Mouse (Mus musculus): ENCODE results near the gene Chd6. TPM values are rescaled to one million over a fixed set of nuclear protein-coding genes. Genes with fewer than 3 reads are reported as not detected.

The Chd6 gene
- polyA plus RNA-seq, 1 experiment from 2014 or later: 8.3 TPM

- Histone ChIP-seq H3K9ac (no peak overlapping the region), H3K4me2 (no peak overlapping the region; the same call in 1 of the 2 replicates), H3K27ac (no peak overlapping the region; the same call in 1 of the 2 replicates), H3K4me3 (no peak overlapping the region), H3K9me3 (replicated peaks) (no peaks in the 10 kb centered on the region), H3K4me1 (peaks cover 30% of the 10 kb centered on the region), H3K27me3 (replicated peaks) (no peaks in the 10 kb centered on the region), H3K36me3 (peaks cover 6% of the 10 kb centered on the region)
- ATAC-seq: peak; percentile 70
- WGBS (ENCODE audit: insufficient replicate concordance): 11% methylated on average over 1 of the region's 1 CpGs
These were observed 44.0 kb downstream of the Chd6 start for GRCm38 (mm10) chr2:161064836-161065235.

- H3K4me1 ChIP-seq: 0 out of 2 replicates have a peak, but pooled peaks cover 3% of the 10 kb centered on the region
- no peaks in the 10 kb centered on the region for H3K9me3 ChIP-seq (replicated peaks)
- no peaks in the 10 kb centered on the region for H3K27me3 ChIP-seq (replicated peaks)
- H3K36me3 ChIP-seq: no peaks in the 10 kb centered on the region
- no peak overlapping the region for H3K4me3 ChIP-seq
- H3K27ac ChIP-seq: no peak overlapping the region
- no peak overlapping the region for H3K4me2 ChIP-seq
- WGBS (ENCODE audit: insufficient replicate concordance): 85% methylated on average over 4 of the region's 4 CpGs
- ATAC-seq: no peak
- H3K9ac ChIP-seq: no peak overlapping the region
These were observed 50.0 kb downstream of the Chd6 start for GRCm38 (mm10) chr2:161058841-161059240.

GRCm38 (mm10) chr2:161053765-161054164, 55.1 kb downstream of the Chd6 start:
- H3K4me3 ChIP-seq: no peak overlapping the region
- peaks cover 20% of the 10 kb centered on the region for H3K36me3 ChIP-seq
- H3K4me2 ChIP-seq: no peak overlapping the region
- H3K4me1 ChIP-seq: no peaks in the 10 kb centered on the region
- H3K27ac ChIP-seq: no peak overlapping the region
- ATAC-seq: no peak
- WGBS (ENCODE audit: insufficient replicate concordance): 57% methylated on average over 2 of the region's 2 CpGs
- no peaks in the 10 kb centered on the region for H3K9me3 ChIP-seq (replicated peaks)
- H3K9ac ChIP-seq: no peak overlapping the region
- H3K27me3 ChIP-seq (replicated peaks): no peaks in the 10 kb centered on the region

DNA sequence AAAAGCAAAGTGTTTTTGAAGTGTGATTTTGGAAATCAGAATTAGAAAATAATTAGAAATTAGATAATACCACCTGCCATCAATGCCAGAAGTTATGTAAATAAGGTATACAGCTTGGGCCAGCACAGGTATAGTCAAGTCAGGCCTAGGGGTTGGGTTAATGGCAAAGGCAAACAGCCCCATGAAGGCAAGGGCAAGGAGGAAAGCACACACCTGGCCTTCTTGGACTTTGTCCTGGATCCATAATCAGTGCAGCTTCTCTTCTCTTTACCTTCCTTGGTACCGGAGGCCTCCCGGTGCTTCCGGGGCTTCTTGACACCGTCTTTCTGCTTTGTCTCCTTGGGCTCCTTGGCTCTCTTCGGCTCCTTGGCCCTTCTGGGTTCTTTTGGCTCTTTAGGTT, 56.7 kb downstream of the Chd6 start:
- no peak for ATAC-seq
- 78% methylated on average over 5 of the region's 5 CpGs for WGBS (ENCODE audit: insufficient replicate concordance)

DNA sequence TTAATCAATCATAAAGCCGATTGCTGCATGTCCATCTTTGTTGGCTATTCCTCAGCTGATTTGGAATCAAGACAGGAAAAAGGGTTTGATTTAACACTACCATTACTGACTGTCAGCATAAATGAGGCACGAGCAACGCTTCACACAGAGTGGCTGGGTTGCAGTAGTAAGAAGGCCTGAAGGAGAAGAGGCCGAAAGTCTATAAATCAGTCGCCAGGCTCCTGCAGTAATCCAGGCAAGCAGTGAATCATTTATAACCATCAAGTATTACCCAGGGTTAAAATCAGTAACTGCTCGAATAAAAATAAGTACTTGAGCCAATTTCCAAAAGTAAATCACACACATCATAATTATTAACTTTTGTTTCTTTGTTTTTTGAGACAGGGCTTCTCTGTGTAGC, 59.4 kb downstream of the Chd6 start:
- Histone ChIP-seq H3K4me2 (no peak overlapping the region), H3K4me3 (no peak overlapping the region), H3K27ac (no peak overlapping the region), H3K9ac (no peak overlapping the region), H3K9me3 (replicated peaks) (no peaks in the 10 kb centered on the region), H3K4me1 (no peaks in the 10 kb centered on the region), H3K27me3 (replicated peaks) (no peaks in the 10 kb centered on the region), H3K36me3 (peaks cover 36% of the 10 kb centered on the region)
- ATAC-seq: no peak
- WGBS (ENCODE audit: insufficient replicate concordance): 77% methylated on average over 6 of the region's 6 CpGs

More for the DNA sequence above, 56.7 kb downstream of the Chd6 start:
- Histone ChIP-seq H3K27ac (no peak overlapping the region), H3K4me2 (no peak overlapping the region), H3K36me3 (peaks cover 25% of the 10 kb centered on the region), H3K27me3 (replicated peaks) (no peaks in the 10 kb centered on the region), H3K9ac (no peak overlapping the region), H3K9me3 (replicated peaks) (no peaks in the 10 kb centered on the region), H3K4me1 (no peaks in the 10 kb centered on the region), H3K4me3 (no peak overlapping the region)

- 84% methylated on average over 8 of the region's 8 CpGs for WGBS (ENCODE audit: insufficient replicate concordance)
- Histone ChIP-seq H3K36me3 (peaks cover 41% of the 10 kb centered on the region), H3K9me3 (replicated peaks) (no peaks in the 10 kb centered on the region), H3K4me3 (no peak overlapping the region), H3K27me3 (replicated peaks) (no peaks in the 10 kb centered on the region), H3K9ac (no peak overlapping the region), H3K4me2 (no peak overlapping the region), H3K27ac (no peak overlapping the region), H3K4me1 (no peaks in the 10 kb centered on the region)
- ATAC-seq: no peak
These were observed 64.2 kb downstream of the Chd6 start for GRCm38 (mm10) chr2:161044492-161045201.

GRCm38 (mm10) chr2:161042874-161043273, 66.0 kb downstream of the Chd6 start:
- Histone ChIP-seq H3K27me3 (replicated peaks) (no peaks in the 10 kb centered on the region), H3K9me3 (replicated peaks) (no peaks in the 10 kb centered on the region), H3K36me3 (peaks cover 55% of the 10 kb centered on the region), H3K9ac (no peak overlapping the region), H3K4me3 (no peak overlapping the region), H3K4me2 (no peak overlapping the region), H3K4me1 (no peaks in the 10 kb centered on the region), H3K27ac (no peak overlapping the region)
- 57% methylated on average over 3 of the region's 3 CpGs for WGBS (ENCODE audit: insufficient replicate concordance)
- no peak for ATAC-seq

- no peak for ATAC-seq
- H3K9ac ChIP-seq: no peak overlapping the region
- H3K4me1 ChIP-seq: no peaks in the 10 kb centered on the region
- H3K4me2 ChIP-seq: no peak overlapping the region
- no peak overlapping the region for H3K4me3 ChIP-seq
- peaks cover 61% of the 10 kb centered on the region for H3K36me3 ChIP-seq
- H3K27me3 ChIP-seq (replicated peaks): no peaks in the 10 kb centered on the region
- 79% methylated on average over 4 of the region's 4 CpGs for WGBS (ENCODE audit: insufficient replicate concordance)
- H3K9me3 ChIP-seq (replicated peaks): no peaks in the 10 kb centered on the region
- H3K27ac ChIP-seq: no peak overlapping the region
These were observed 68.1 kb downstream of the Chd6 start for GRCm38 (mm10) chr2:161040743-161041142.

- 72% methylated on average over 3 of the region's 3 CpGs for WGBS (ENCODE audit: insufficient replicate concordance)
These were observed 71.1 kb downstream of the Chd6 start for GRCm38 (mm10) chr2:161037766-161038165.

GRCm38 (mm10) chr2:161033141-161033540, 75.7 kb downstream of the Chd6 start:
- H3K27ac ChIP-seq: no peak overlapping the region
- no peak overlapping the region for H3K9ac ChIP-seq
- no peaks in the 10 kb centered on the region for H3K9me3 ChIP-seq (replicated peaks)
- no peak for ATAC-seq
- H3K27me3 ChIP-seq (replicated peaks): no peaks in the 10 kb centered on the region
- H3K4me2 ChIP-seq: no peak overlapping the region
- no peaks in the 10 kb centered on the region for H3K4me1 ChIP-seq
- no peak overlapping the region for H3K4me3 ChIP-seq
- peaks cover 48% of the 10 kb centered on the region for H3K36me3 ChIP-seq

More at GRCm38 (mm10) chr2:161037766-161038165, 71.1 kb downstream of the Chd6 start:
- ATAC-seq: no peak
- Histone ChIP-seq H3K9me3 (replicated peaks) (no peaks in the 10 kb centered on the region), H3K4me1 (no peaks in the 10 kb centered on the region), H3K4me2 (no peak overlapping the region), H3K27me3 (replicated peaks) (no peaks in the 10 kb centered on the region), H3K9ac (no peak overlapping the region), H3K36me3 (peaks cover 60% of the 10 kb centered on the region), H3K4me3 (no peak overlapping the region), H3K27ac (no peak overlapping the region)

GRCm38 (mm10) chr2:161032394-161032793, 76.5 kb downstream of the Chd6 start:
- Histone ChIP-seq H3K9ac (no peak overlapping the region), H3K4me1 (no peaks in the 10 kb centered on the region), H3K27me3 (replicated peaks) (no peaks in the 10 kb centered on the region), H3K36me3 (peaks cover 44% of the 10 kb centered on the region), H3K4me2 (no peak overlapping the region), H3K4me3 (no peak overlapping the region), H3K27ac (no peak overlapping the region), H3K9me3 (replicated peaks) (no peaks in the 10 kb centered on the region)
- 80% methylated on average over 7 of the region's 7 CpGs for WGBS (ENCODE audit: insufficient replicate concordance)
- ATAC-seq: no peak

DNA sequence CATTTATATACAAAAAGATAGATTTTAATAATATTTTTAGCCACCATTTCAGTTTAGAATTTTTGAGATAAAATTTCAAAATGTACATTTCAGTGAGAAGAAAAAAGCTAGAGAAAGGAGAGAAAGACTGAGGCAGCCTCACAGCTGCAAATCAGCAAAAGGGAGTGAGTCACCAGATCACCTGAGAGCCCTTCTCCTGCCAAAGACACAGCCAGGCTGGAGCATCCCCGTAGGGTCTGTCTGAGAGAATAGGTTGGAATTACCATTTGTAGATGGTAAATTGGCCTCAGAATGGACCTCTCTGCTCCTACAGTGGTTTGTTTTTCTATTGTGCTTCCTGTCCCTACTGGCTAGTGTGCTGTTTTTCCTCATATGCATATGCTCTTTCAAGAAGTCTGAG, 84.3 kb downstream of the Chd6 start:
- Histone ChIP-seq H3K4me1 (no peaks in the 10 kb centered on the region), H3K9me3 (replicated peaks) (no peaks in the 10 kb centered on the region), H3K27ac (no peak overlapping the region), H3K36me3 (peaks cover 47% of the 10 kb centered on the region), H3K27me3 (replicated peaks) (no peaks in the 10 kb centered on the region), H3K4me3 (no peak overlapping the region), H3K9ac (no peak overlapping the region), H3K4me2 (no peak overlapping the region)
- 72% methylated on average over 1 of the region's 1 CpGs for WGBS (ENCODE audit: insufficient replicate concordance)
- ATAC-seq: no peak

- no peak overlapping the region for H3K9ac ChIP-seq
- 69% methylated on average over 4 of the region's 4 CpGs for WGBS (ENCODE audit: insufficient replicate concordance)
- H3K27me3 ChIP-seq (replicated peaks): no peaks in the 10 kb centered on the region
- no peak for ATAC-seq
- H3K4me3 ChIP-seq: no peak overlapping the region
- H3K4me1 ChIP-seq: no peaks in the 10 kb centered on the region
- peaks cover 77% of the 10 kb centered on the region for H3K36me3 ChIP-seq
- no peak overlapping the region for H3K27ac ChIP-seq
- H3K9me3 ChIP-seq (replicated peaks): no peaks in the 10 kb centered on the region
- no peak overlapping the region for H3K4me2 ChIP-seq
These were observed 91.0 kb downstream of the Chd6 start for GRCm38 (mm10) chr2:161017913-161018312.

Data from liver, embryonic 12.5 days (tissue).